ENCODE assay signal across 27 mouse cellular contexts in genomic region chr14:27543838-27544426, GRCm38 (mm10). TPM values are rescaled to one million over a fixed set of nuclear protein-coding genes. Genes with fewer than 3 reads are reported as not detected.
DNase-seq lines count a peak whose midpoint lies in the region; ATAC-seq and TF ChIP-seq lines count a peak whose summit lies in the region.
"Had no signal": no experiment of that assay in that cellular context is flagged by ENCODE, and none has a peak within 500 bp of the region (broad histone marks: within the 10 kb centered on the region; RNA-seq: fewer than 3 reads in every experiment).

No protein-coding gene starts in this region.

- no peak for TF ChIP-seq CTCF in brain, embryonic 14.5 days (IDR thresholded peaks at IDR 0.05; ENCODE audit: borderline replicate concordance, extremely low read depth, insufficient read depth, insufficient read length)
- no peak for TF ChIP-seq CTCF in forebrain, postnatal 0 days (IDR thresholded peaks at IDR 0.05; ENCODE audit: low read depth)

- H3K36me3 ChIP-seq in forebrain, embryonic 15.5 days: no peaks in the 10 kb centered on the region
- no peaks in the 10 kb centered on the region for H3K36me3 ChIP-seq in forebrain, embryonic 10.5 days (replicated peaks)
- no peaks in the 10 kb centered on the region for H3K36me3 ChIP-seq in forebrain, postnatal 0 days (ENCODE audit: insufficient read depth)
- H3K36me3 ChIP-seq: embryonic facial prominence, embryonic 10.5 days; embryonic facial prominence, embryonic 13.5 days; hindbrain, embryonic 13.5 days had no signal

- H3K27ac ChIP-seq in forebrain, embryonic 15.5 days (replicated peaks): peak overlapping the region; percentile 48; the same call in 1 of the 2 replicates
- no peak overlapping the region for H3K27ac ChIP-seq in forebrain, embryonic 10.5 days
- no peak overlapping the region for H3K27ac ChIP-seq in forebrain, postnatal 0 days (ENCODE audit: low read depth, low read length)
- H3K27ac ChIP-seq: embryonic facial prominence, embryonic 10.5 days; embryonic facial prominence, embryonic 13.5 days; gastrocnemius, adult 2 months; hindbrain, embryonic 13.5 days had no signal

- no peaks in the 10 kb centered on the region for H3K4me1 ChIP-seq in forebrain, embryonic 15.5 days
- H3K4me1 ChIP-seq in forebrain, embryonic 10.5 days: 0 out of 2 replicates have a peak, but pooled peaks cover 3% of the 10 kb centered on the region
- no peaks in the 10 kb centered on the region for H3K4me1 ChIP-seq in forebrain, postnatal 0 days (ENCODE audit: insufficient read depth)
- H3K4me1 ChIP-seq: embryonic facial prominence, embryonic 10.5 days; embryonic facial prominence, embryonic 13.5 days; hindbrain, embryonic 13.5 days had no signal

- no peak overlapping the region for H3K9ac ChIP-seq in forebrain, embryonic 15.5 days (replicated peaks)
- no peak overlapping the region for H3K9ac ChIP-seq in forebrain, postnatal 0 days
- H3K9ac ChIP-seq: embryonic facial prominence, embryonic 13.5 days; hindbrain, embryonic 13.5 days had no signal

- no peak for DNase-seq in forebrain, embryonic 10.5 days (ENCODE audit: extremely low spot score, low spot score)
- DNase-seq in brain, adult 2 months (ENCODE audit: low read depth, low spot score): peak; percentile 16
- peak; percentile 78 for DNase-seq in brain, embryonic 14.5 days (ENCODE audit: low read depth)
- peak; percentile 38 for DNase-seq in forebrain, postnatal 0 days
- no peak for DNase-seq in layer of hippocampus, adult 8-10 months (ENCODE audit: low spot score in 2 of 2)
- DNase-seq: adrenal gland, adult 8-10 months; adrenal gland, postnatal 25 days; cerebellum, adult 11-12 months; cerebellum, adult 8-10 months; cerebellum, postnatal 10 days; cerebellum, postnatal 36 days; embryo, embryonic 11 days; gastrocnemius, adult 2 months; gastrocnemius, postnatal 14 days; heart, adult 11 months; kidney, adult 11 months; kidney, adult 8-10 months had no signal

- no peak overlapping the region for H3K4me2 ChIP-seq in forebrain, embryonic 15.5 days (replicated peaks)
- H3K4me2 ChIP-seq in forebrain, postnatal 0 days (ENCODE audit: low read depth): no peak overlapping the region
- H3K4me2 ChIP-seq: embryonic facial prominence, embryonic 13.5 days; heart, embryonic 11.5 days; hindbrain, embryonic 13.5 days had no signal

- H3K4me3 ChIP-seq in forebrain, embryonic 15.5 days: no peak overlapping the region
- no peak overlapping the region for H3K4me3 ChIP-seq in forebrain, embryonic 10.5 days
- no peak overlapping the region for H3K4me3 ChIP-seq in forebrain, postnatal 0 days (ENCODE audit: low read depth, low read length)
- H3K4me3 ChIP-seq: embryonic facial prominence, embryonic 10.5 days; embryonic facial prominence, embryonic 13.5 days; erythroblast, embryonic 14.5 days; gastrocnemius, adult 2 months; hindbrain, embryonic 13.5 days had no signal

- WGBS in forebrain, embryonic 15.5 days: 29% methylated on average over 4 of the region's 4 CpGs
- 79% methylated on average over 4 of the region's 4 CpGs for WGBS in forebrain, embryonic 10.5 days
- 35% methylated on average over 4 of the region's 4 CpGs for WGBS in forebrain, postnatal 0 days

- H3K27me3 ChIP-seq in forebrain, embryonic 15.5 days: no peaks in the 10 kb centered on the region
- H3K27me3 ChIP-seq in forebrain, embryonic 10.5 days (ENCODE audit: poor library complexity, severe bottlenecking): no peaks in the 10 kb centered on the region
- H3K27me3 ChIP-seq in forebrain, postnatal 0 days (ENCODE audit: insufficient read depth, low read length): no peaks in the 10 kb centered on the region
- H3K27me3 ChIP-seq: embryonic facial prominence, embryonic 13.5 days; hindbrain, embryonic 13.5 days had no signal

- no peak for TF ChIP-seq POLR2A in brain, embryonic 14.5 days (IDR thresholded peaks at IDR 0.05; ENCODE audit: borderline replicate concordance, extremely low read depth, insufficient read depth, insufficient read length, poor library complexity, severe bottlenecking)

- ATAC-seq in forebrain, embryonic 15.5 days (replicated peaks): peak; percentile 90
- ATAC-seq in forebrain, postnatal 0 days: peak; percentile 96
- ATAC-seq: activated CD4-positive, CD25-positive, alpha-beta regulatory T cell, adult 4 months; CD4-positive, CD25-positive, alpha-beta regulatory T cell, adult 4 months; hindbrain, embryonic 16.5 days; inflammation-experienced regulatory T-cells, adult 6 months had no signal

- H3K9me3 ChIP-seq in forebrain, embryonic 15.5 days: peaks cover 5% of the 10 kb centered on the region; the same call in 1 of the 2 replicates
- H3K9me3 ChIP-seq in forebrain, embryonic 10.5 days: peaks cover 6% of the 10 kb centered on the region; the same call in 1 of the 2 replicates
- H3K9me3 ChIP-seq in forebrain, postnatal 0 days (ENCODE audit: low read length): 0 out of 2 replicates have a peak, but pooled peaks cover 6% of the 10 kb centered on the region
- H3K9me3 ChIP-seq: embryonic facial prominence, embryonic 10.5 days had no signal

RNA-seq across cellular contexts. Expression of gene Ccdc66, which starts 35.7 kb away (rescaled TPM):
- 13.1 and 13.4 TPM in 2 replicates for polyA plus RNA-seq in forebrain, embryonic 15.5 days (2015; fragmentation: Nextera tagmentation; extraction: Ambion mirVana)
- 17.7 and 18.6 TPM in 2 replicates for polyA plus RNA-seq in forebrain, embryonic 10.5 days (2016; fragmentation: Nextera tagmentation; extraction: Ambion mirVana)
- 11.5 and 13.4 TPM in 2 replicates for polyA plus RNA-seq in brain, embryonic 14.5 days (2012; rRNA removed)
- 6.6 and 6.7 TPM in 2 replicates for total RNA-seq in forebrain, postnatal 0 days (2014; rRNA removed)
- 4.8 and 6.5 TPM in 2 replicates for polyA plus RNA-seq in forebrain, postnatal 0 days (2015; fragmentation: Nextera tagmentation; extraction: Ambion mirVana)
- total RNA-seq in layer of hippocampus, adult 8-10 months (2022): 10 to 100 TPM; 15.1 to 23.1 (median 17.6) TPM

Comparison
In these comparisons a context has a peak if more than half of its experiments do, and no peak if none do; other contexts are left out.
1. DNase-seq: peak in brain, adult 2 months (single experiment), brain, embryonic 14.5 days (single experiment) and forebrain, postnatal 0 days (single experiment); none in forebrain, embryonic 10.5 days (single experiment) and layer of hippocampus, adult 8-10 months (0 of 2).